In the genomic region with DNA sequence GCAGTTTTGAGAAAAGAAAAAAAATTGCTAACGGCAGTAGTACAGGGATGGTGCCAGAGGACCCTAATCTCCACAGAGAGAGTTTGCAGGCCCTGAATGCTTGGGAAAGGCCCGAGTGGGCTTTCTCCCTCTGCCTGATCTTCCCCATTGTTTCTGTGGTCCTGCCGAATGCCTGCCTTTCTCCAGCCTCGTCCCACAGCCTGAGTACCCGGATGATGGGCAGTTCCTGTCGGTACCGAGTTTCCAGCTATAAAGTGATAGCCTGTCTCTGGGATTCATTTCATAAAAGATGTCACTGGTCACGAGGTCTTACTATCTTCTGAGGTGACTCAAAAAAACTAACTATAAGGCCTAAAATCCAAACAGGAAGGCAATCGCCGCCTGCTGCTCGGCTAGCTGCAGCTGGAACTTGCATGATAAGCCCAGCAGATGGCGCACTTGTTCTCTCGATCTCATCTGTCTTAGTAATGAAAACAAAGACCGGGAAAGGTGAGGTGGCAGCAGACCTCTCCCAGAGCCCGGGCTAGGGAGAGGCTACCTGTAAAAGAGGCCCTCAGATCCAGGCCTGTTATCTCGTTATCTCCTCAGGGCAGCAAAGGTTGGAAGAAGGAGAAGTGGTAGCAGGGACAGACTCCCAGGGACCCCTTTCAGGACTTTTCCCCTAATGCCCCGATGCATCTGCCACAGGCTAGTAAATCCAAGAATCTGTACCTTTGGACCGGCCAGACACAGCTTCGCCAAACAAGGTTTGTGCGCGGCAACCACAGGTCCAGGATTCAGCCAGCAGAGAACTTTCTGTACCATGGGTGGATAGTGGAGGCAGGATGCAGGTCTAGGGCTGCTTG, we compare ENCODE assay signal across 8 mouse cellular contexts. TPM values are rescaled to one million over a fixed set of nuclear protein-coding genes. Genes with fewer than 3 reads are reported as not detected.
DNase-seq lines count a peak whose midpoint lies in the region; ATAC-seq lines count a peak whose summit lies in the region.

No protein-coding gene starts in this region.

- intact Hi-C loops in left cerebral cortex, postnatal 10 days (cut with DNase I) = loop anchor here (2.0 to 10.0 kb wide), 3 partner anchors 202 to 547 kb away; partner anchors contain the start of gene Fjx1

- H3K4me3 ChIP-seq in intestine, embryonic 14.5 days (ENCODE audit: low read depth, low read length) = no peak overlapping the region

- peak; percentile 87 for ATAC-seq in activated CD4-positive, CD25-positive, alpha-beta regulatory T cell, adult 4 months
- ATAC-seq in intestine, embryonic 14.5 days (replicated peaks; ENCODE audit: low FRiP score, low TSS enrichment, low read depth) = peak; percentile 82
- peak; percentile 89 for ATAC-seq in megakaryocyte-erythroid progenitor cell, adult 5-6 weeks (replicated peaks; ENCODE audit: low FRiP score, low TSS enrichment, poor library complexity, severe bottlenecking)

- WGBS in intestine, embryonic 14.5 days = 24% methylated on average over 21 of the region's 21 CpGs

- H3K27ac ChIP-seq in intestine, embryonic 14.5 days (ENCODE audit: low read depth) = no peak overlapping the region

- peak overlapping the region; percentile 40 for H3K4me2 ChIP-seq in intestine, embryonic 14.5 days (ENCODE audit: low read length)

- H3K9ac ChIP-seq in intestine, embryonic 14.5 days (ENCODE audit: low read length) = peak overlapping the region; percentile 29; the same call in 1 of the 2 replicates

- H3K4me1 ChIP-seq in intestine, embryonic 14.5 days (replicated peaks; ENCODE audit: control insufficient read depth, insufficient read depth, low read length) = peaks cover 5% of the 10 kb centered on the region; the same call in 1 of the 2 replicates

- peak; percentile 95 for DNase-seq in embryo, embryonic 10 days (ENCODE audit: low spot score)
- DNase-seq in gastrocnemius, postnatal 25 days = peak; percentile 57
- DNase-seq in intestine, embryonic 14.5 days (ENCODE audit: low spot score) = peak; percentile 94
- DNase-seq in left cerebral cortex, postnatal 10 days (ENCODE audit: extremely low spot score in 1 of 2, low spot score in 2 of 2) = peak; percentile 80 to 83
- DNase-seq in right cerebral cortex, postnatal 25 days = peak; percentile 75
- DNase-seq in urinary bladder, postnatal 36 days (ENCODE audit: low spot score in 2 of 2) = peak; percentile 67 to 81

- no peaks in the 10 kb centered on the region for H3K27me3 ChIP-seq in intestine, embryonic 14.5 days (replicated peaks; ENCODE audit: control insufficient read depth, insufficient read depth, low read length)

- peaks cover 8% of the 10 kb centered on the region; the same call in 1 of the 2 replicates for H3K36me3 ChIP-seq in intestine, embryonic 14.5 days (ENCODE audit: control insufficient read depth, insufficient read depth, low read length)

- no peaks in the 10 kb centered on the region for H3K9me3 ChIP-seq in intestine, embryonic 14.5 days (ENCODE audit: control insufficient read depth, low read length)

RNA-seq across cellular contexts. Expression of gene Commd9, which starts 19.7 kb away (rescaled TPM):
- 10 to 100 TPM; 20.6 to 20.8 TPM for polyA plus RNA-seq in activated CD4-positive, CD25-positive, alpha-beta regulatory T cell, adult 4 months (2017; shearing (Covaris generic))
- 10 to 100 TPM; 31.9 to 32.0 TPM for total RNA-seq in gastrocnemius, postnatal 25 days (2021)
- 58.0 and 63.4 TPM in 2 replicates for polyA plus RNA-seq in intestine, embryonic 14.5 days (2014; fragmentation: Nextera tagmentation; extraction: Ambion mirVana)
- 10 to 100 TPM; 41.3 to 42.2 TPM for total RNA-seq in left cerebral cortex, postnatal 10 days (2021)
- total RNA-seq in megakaryocyte-erythroid progenitor cell, adult 5-6 weeks (2014; fragmentation: Nextera tagmentation) = 16.2 and 20.5 TPM in 2 replicates
- 16.0 and 34.9 TPM in 2 replicates for total RNA-seq in megakaryocyte-erythroid progenitor cell, adult 5-6 weeks (2017)

RNA-seq across cellular contexts. Expression of gene Prr5l, which starts 22.9 kb away (rescaled TPM):
- 1 to 10 TPM in 1 of 2 experiments, under 1 TPM in 1; 0.78 to 1.2 TPM for polyA plus RNA-seq in activated CD4-positive, CD25-positive, alpha-beta regulatory T cell, adult 4 months (2017; shearing (Covaris generic))
- 1 to 10 TPM in 1 of 2 experiments, under 1 TPM in 1; 0.08 to 1.5 TPM for total RNA-seq in gastrocnemius, postnatal 25 days (2021)
- 11.3 and 13.0 TPM in 2 replicates for polyA plus RNA-seq in intestine, embryonic 14.5 days (2014; fragmentation: Nextera tagmentation; extraction: Ambion mirVana)
- total RNA-seq in left cerebral cortex, postnatal 10 days (2021) = 1 to 10 TPM; 2.3 to 4.5 TPM
- total RNA-seq in megakaryocyte-erythroid progenitor cell, adult 5-6 weeks (2014; fragmentation: Nextera tagmentation) = 2.2 and 8.0 TPM in 2 replicates
- 0.47 TPM in 1 of 2 replicates, not detected in the other for total RNA-seq in megakaryocyte-erythroid progenitor cell, adult 5-6 weeks (2017)
